Mouse (Mus musculus): ENCODE measurements at regions not wholly inside any gene's neighbourhood (a gene's known extent, or its start where the extent isn't known, plus 50 kb on each side); places are given as distances from the start of the nearest gene placed in this dataset.

DNA sequence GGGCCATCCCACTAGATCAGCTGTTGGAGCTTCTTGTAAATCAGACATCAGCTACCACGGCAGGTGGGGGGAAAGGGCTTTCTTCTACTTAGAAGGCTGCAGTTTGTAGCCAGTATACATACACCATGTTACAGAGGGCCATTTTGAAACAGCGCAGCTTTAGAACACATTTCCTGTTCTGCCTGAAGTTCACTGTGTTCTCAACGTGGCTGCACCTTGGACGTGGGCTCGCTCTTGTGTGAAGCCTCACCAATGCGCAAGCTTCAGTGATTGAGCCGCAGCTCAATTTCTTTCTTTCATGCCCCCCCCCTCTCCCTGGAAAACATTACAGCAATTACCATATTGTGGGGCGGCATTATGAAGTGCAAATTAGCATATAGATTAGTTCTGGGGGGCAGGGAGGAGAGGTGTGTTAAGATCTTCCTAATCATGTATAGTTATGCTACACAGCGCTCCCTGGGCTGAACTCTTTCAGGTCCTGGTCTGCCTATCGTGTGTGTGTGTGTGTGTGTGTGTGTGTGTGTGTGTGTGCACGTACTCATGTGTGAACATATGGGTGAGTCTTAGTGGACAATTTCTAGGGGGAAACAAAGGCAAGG, 97.9 kb upstream of the Eef1e1 start:
- Histone ChIP-seq H3K27ac (ENCODE audit: control insufficient read depth, insufficient read depth, low read depth, low read length) (no peak overlapping the region), H3K4me1 (ENCODE audit: control insufficient read depth, insufficient read depth, low read length) (no peaks in the 10 kb centered on the region), H3K27me3 (ENCODE audit: control insufficient read depth, insufficient read depth, low read length) (no peaks in the 10 kb centered on the region), H3K36me3 (ENCODE audit: control insufficient read depth, insufficient read depth, low read length) (no peaks in the 10 kb centered on the region), H3K4me3 (ENCODE audit: control insufficient read depth, low read depth, low read length) (no peak overlapping the region)
- TF ChIP-seq POLR2A (IDR thresholded peaks at IDR 0.05; ENCODE audit: control insufficient read depth, low read depth, low read length) (no peak), CTCF (IDR thresholded peaks at IDR 0.05; ENCODE audit: control insufficient read depth, insufficient read depth, insufficient replicate concordance, low read depth, low read length) (no peak)

GRCm38 (mm10) chr13:38753722-38754121, 94.9 kb upstream of the Eef1e1 start:
- Histone ChIP-seq H3K27me3 (ENCODE audit: control insufficient read depth, insufficient read depth, low read length) (no peaks in the 10 kb centered on the region), H3K4me3 (ENCODE audit: control insufficient read depth, low read depth, low read length) (no peak overlapping the region), H3K4me1 (ENCODE audit: control insufficient read depth, insufficient read depth, low read length) (no peaks in the 10 kb centered on the region), H3K27ac (ENCODE audit: control insufficient read depth, insufficient read depth, low read depth, low read length) (no peak overlapping the region), H3K36me3 (ENCODE audit: control insufficient read depth, insufficient read depth, low read length) (no peaks in the 10 kb centered on the region)
- TF ChIP-seq CTCF (IDR thresholded peaks at IDR 0.05; ENCODE audit: control insufficient read depth, insufficient read depth, insufficient replicate concordance, low read depth, low read length) = no peak
- no peak for TF ChIP-seq POLR2A (IDR thresholded peaks at IDR 0.05; ENCODE audit: control insufficient read depth, low read depth, low read length)

DNA sequence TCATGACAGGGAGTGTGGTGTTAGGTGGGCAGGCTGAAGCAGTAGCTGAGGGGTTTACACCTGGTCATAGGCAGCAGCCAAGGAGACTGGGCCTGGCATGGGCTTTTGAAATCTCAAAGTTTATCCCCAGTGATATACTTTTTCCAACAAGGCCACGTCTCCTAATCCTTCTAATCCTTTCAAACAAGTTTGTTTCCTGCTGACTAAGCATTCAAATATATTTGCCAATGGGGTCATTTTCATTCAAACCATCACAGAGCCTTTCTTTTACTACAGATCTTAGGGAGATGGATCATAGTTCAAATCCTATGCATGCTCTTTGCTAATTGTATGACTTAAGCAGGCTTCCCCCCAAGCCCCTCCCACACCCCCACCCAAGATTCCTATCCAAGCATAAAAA, 93.0 kb upstream of the Eef1e1 start:
- H3K36me3 ChIP-seq (ENCODE audit: control insufficient read depth, insufficient read depth, low read length) = no peaks in the 10 kb centered on the region
- no peak overlapping the region for H3K4me3 ChIP-seq (ENCODE audit: control insufficient read depth, low read depth, low read length)
- H3K4me1 ChIP-seq (ENCODE audit: control insufficient read depth, insufficient read depth, low read length) = no peaks in the 10 kb centered on the region
- no peaks in the 10 kb centered on the region for H3K27me3 ChIP-seq (ENCODE audit: control insufficient read depth, insufficient read depth, low read length)
- H3K27ac ChIP-seq (ENCODE audit: control insufficient read depth, insufficient read depth, low read depth, low read length) = no peak overlapping the region
- TF ChIP-seq CTCF (IDR thresholded peaks at IDR 0.05; ENCODE audit: control insufficient read depth, insufficient read depth, insufficient replicate concordance, low read depth, low read length) = no peak
- TF ChIP-seq POLR2A (IDR thresholded peaks at IDR 0.05; ENCODE audit: control insufficient read depth, low read depth, low read length) = no peak

DNA sequence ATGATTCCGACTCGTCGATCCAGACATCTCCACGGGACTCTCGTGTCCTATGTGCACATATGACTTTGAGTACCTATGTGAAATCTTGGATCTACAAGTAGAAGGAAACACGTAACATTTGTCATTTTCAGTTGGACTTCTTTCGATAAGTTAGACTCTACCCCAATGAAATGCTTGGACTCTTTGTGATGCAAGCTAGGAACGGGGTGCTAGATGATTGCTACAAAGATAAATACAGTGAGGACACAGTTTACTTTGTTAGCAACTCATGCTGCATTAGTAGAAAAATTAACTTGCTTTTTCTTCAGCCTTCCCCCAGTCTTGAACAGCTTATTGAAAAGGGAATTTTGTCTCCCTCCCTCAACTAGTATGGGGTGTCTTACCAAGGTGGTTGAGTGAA, 81.2 kb upstream of the Eef1e1 start:
- Histone ChIP-seq H3K4me3 (ENCODE audit: control insufficient read depth, low read depth, low read length) (no peak overlapping the region), H3K36me3 (ENCODE audit: control insufficient read depth, insufficient read depth, low read length) (no peaks in the 10 kb centered on the region)

DNA sequence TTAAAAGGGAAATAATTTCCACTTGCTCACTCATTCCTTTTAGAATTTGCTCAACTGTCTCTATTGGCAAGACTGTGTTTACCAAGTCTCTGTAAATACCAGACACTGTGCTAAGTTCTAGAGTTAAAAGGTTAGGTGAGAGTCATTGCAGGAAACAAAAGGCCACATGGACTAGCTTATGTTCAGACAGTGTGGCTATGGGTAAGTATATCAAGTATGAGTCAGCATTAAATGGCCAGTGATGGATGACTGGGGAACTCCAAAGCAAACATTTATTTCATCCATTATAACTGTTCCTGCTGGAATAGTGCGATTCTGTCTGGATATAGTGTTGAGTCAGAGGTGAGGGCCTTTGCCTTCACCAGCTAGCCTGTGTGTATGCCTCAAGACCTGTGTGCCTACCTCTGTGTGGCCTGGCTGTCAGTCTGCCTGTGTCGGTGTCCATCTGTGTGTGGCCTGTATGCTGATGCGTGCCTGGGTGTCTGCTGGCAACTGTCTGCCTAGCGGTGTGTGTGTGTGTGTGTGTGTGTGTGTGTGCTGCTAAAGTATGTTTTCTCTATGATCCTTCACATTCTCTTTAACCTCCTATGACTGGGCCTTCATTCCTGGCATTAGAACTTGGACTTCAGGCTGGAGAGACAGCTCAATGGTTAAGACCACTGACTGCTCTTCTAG, 77.6 kb upstream of the Eef1e1 start:
- H3K27ac ChIP-seq (ENCODE audit: control insufficient read depth, insufficient read depth, low read depth, low read length) = no peak overlapping the region
- H3K36me3 ChIP-seq (ENCODE audit: control insufficient read depth, insufficient read depth, low read length) = no peaks in the 10 kb centered on the region

More for the DNA sequence above, 81.2 kb upstream of the Eef1e1 start:
- no peak overlapping the region for H3K27ac ChIP-seq (ENCODE audit: control insufficient read depth, insufficient read depth, low read depth, low read length)
- H3K4me1 ChIP-seq (ENCODE audit: control insufficient read depth, insufficient read depth, low read length) = no peaks in the 10 kb centered on the region
- no peaks in the 10 kb centered on the region for H3K27me3 ChIP-seq (ENCODE audit: control insufficient read depth, insufficient read depth, low read length)
- TF ChIP-seq CTCF (IDR thresholded peaks at IDR 0.05; ENCODE audit: control insufficient read depth, insufficient read depth, insufficient replicate concordance, low read depth, low read length) (no peak), POLR2A (IDR thresholded peaks at IDR 0.05; ENCODE audit: control insufficient read depth, low read depth, low read length) (no peak)

DNA sequence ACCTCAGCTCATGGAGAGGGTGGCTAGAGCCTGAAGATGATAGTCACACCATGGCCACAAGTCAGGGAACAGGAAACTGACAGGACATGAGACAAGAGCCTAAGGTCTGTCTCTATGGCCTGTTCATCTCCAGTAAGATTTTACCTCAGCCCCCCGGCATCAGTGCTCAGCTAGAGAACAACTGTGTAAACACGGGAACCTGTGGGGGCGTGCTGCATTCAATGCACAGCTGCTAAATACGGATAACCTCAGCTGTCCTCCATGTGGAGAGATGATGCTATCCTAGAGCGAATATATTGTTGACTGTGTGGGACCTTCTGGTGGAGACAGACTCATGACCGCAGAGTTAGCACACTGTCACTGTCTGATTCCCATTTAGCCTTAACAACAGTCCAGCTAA, 76.4 kb upstream of the Eef1e1 start:
- TF ChIP-seq POLR2A (IDR thresholded peaks at IDR 0.05; ENCODE audit: control insufficient read depth, low read depth, low read length) (no peak), CTCF (IDR thresholded peaks at IDR 0.05; ENCODE audit: control insufficient read depth, insufficient read depth, insufficient replicate concordance, low read depth, low read length) (no peak)
- Histone ChIP-seq H3K27me3 (ENCODE audit: control insufficient read depth, insufficient read depth, low read length) (no peaks in the 10 kb centered on the region), H3K36me3 (ENCODE audit: control insufficient read depth, insufficient read depth, low read length) (no peaks in the 10 kb centered on the region), H3K4me3 (ENCODE audit: control insufficient read depth, low read depth, low read length) (no peak overlapping the region), H3K27ac (ENCODE audit: control insufficient read depth, insufficient read depth, low read depth, low read length) (no peak overlapping the region), H3K4me1 (ENCODE audit: control insufficient read depth, insufficient read depth, low read length) (no peaks in the 10 kb centered on the region)

More for the DNA sequence above, 77.6 kb upstream of the Eef1e1 start:
- Histone ChIP-seq H3K4me1 (ENCODE audit: control insufficient read depth, insufficient read depth, low read length) (no peaks in the 10 kb centered on the region), H3K4me3 (ENCODE audit: control insufficient read depth, low read depth, low read length) (no peak overlapping the region), H3K27me3 (ENCODE audit: control insufficient read depth, insufficient read depth, low read length) (no peaks in the 10 kb centered on the region)
- TF ChIP-seq CTCF (IDR thresholded peaks at IDR 0.05; ENCODE audit: control insufficient read depth, insufficient read depth, insufficient replicate concordance, low read depth, low read length) = no peak
- TF ChIP-seq POLR2A (IDR thresholded peaks at IDR 0.05; ENCODE audit: control insufficient read depth, low read depth, low read length) = no peak

DNA sequence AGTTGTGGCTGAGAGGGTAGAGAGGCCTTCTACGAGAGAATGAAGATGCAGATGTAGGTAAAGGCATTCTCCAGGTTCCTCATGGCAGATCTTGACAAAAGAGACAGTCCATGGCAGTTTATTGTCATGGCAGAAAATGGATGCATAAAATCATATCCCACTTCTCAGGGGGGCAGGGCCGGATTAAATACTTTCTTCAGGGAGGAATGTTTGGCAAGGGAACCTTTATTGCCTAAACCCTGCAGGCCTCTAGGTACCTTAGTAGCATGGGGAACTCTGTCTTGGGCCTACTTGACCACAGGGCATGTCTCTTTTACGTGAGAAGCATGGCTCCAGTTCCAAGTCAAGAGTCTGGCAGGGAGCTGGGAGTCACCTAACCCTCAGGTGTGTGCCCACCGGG, 74.4 kb upstream of the Eef1e1 start:
- Histone ChIP-seq H3K27me3 (ENCODE audit: control insufficient read depth, insufficient read depth, low read length) (no peaks in the 10 kb centered on the region), H3K4me1 (ENCODE audit: control insufficient read depth, insufficient read depth, low read length) (no peaks in the 10 kb centered on the region), H3K27ac (ENCODE audit: control insufficient read depth, insufficient read depth, low read depth, low read length) (no peak overlapping the region), H3K4me3 (ENCODE audit: control insufficient read depth, low read depth, low read length) (no peak overlapping the region), H3K36me3 (ENCODE audit: control insufficient read depth, insufficient read depth, low read length) (no peaks in the 10 kb centered on the region)
- TF ChIP-seq POLR2A (IDR thresholded peaks at IDR 0.05; ENCODE audit: control insufficient read depth, low read depth, low read length) (no peak), CTCF (IDR thresholded peaks at IDR 0.05; ENCODE audit: control insufficient read depth, insufficient read depth, insufficient replicate concordance, low read depth, low read length) (no peak)
